Mouse (Mus musculus): ENCODE data around the gene Corin. TPM values are rescaled to one million over a fixed set of nuclear protein-coding genes. Genes with fewer than 3 reads are reported as not detected.

The Corin gene
- polyA plus RNA-seq, 1 experiment: 3.5 TPM

DNA sequence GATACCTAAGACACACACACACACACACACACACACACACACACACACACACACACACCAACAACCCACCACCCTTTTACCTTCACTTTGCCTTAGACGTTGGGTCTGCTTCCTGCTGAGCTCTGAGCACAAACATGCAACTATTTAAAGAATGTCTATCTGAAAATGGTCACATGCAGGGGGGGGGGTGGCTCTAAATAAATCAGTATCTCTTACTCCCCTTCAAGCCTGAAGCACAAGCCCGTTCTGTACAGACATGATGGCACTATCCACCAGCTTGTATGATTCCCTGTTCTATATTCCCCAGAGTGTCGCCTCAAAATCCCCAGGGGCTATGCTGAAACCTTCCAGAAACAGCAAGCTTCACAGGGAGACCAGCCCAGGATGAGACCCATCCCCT, 2.5 kb downstream of the Corin start:
- no peaks in the 10 kb centered on the region for H3K36me3 ChIP-seq (ENCODE audit: control insufficient read depth, insufficient read depth, low read length)
- H3K27me3 ChIP-seq (ENCODE audit: control insufficient read depth, insufficient read depth, low read length): peaks cover 9% of the 10 kb centered on the region
- no peak for DNase-seq
- WGBS: 70% methylated on average over 3 of the region's 3 CpGs
- no peak overlapping the region for H3K27ac ChIP-seq (ENCODE audit: control insufficient read depth, insufficient read depth, low read length)
- no peak overlapping the region for H3K4me3 ChIP-seq (ENCODE audit: control insufficient read depth, insufficient read depth, low read length)
- TF ChIP-seq POLR2A (IDR thresholded peaks at IDR 0.05; ENCODE audit: control insufficient read depth, extremely low read depth, insufficient read depth, low read length, poor library complexity) (no peak), CTCF (IDR thresholded peaks at IDR 0.05; ENCODE audit: borderline replicate concordance, control insufficient read depth, extremely low read depth, insufficient read depth, low read length, poor library complexity) (no peak)
- H3K4me1 ChIP-seq (replicated peaks; ENCODE audit: control insufficient read depth, insufficient read depth, low read length): no peaks in the 10 kb centered on the region

DNA sequence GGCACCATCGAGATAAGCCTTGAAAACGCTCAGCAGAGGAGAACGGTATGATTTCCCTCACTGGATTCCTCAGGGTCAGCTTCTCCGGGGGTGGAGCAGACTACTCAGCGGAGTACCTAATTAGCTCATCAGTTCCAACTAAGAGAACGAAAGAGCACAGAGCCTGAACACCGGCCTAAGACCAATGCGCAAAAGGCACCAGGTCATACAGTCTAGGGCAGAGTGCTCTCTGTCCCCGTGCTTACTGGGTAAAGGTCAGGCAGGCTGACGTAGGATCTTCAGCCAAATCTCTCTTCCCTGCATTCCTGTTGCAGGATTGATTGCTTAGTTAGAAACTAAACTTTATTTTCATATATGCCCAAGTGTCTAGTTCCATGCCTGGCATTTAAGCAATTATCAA, 6.0 kb downstream of the Corin start:
- Histone ChIP-seq H3K27me3 (ENCODE audit: control insufficient read depth, insufficient read depth, low read length) (no peaks in the 10 kb centered on the region; the same call in 1 of the 2 replicates), H3K27ac (ENCODE audit: control insufficient read depth, insufficient read depth, low read length) (no peak overlapping the region), H3K4me1 (replicated peaks; ENCODE audit: control insufficient read depth, insufficient read depth, low read length) (no peaks in the 10 kb centered on the region), H3K36me3 (ENCODE audit: control insufficient read depth, insufficient read depth, low read length) (no peaks in the 10 kb centered on the region), H3K4me3 (ENCODE audit: control insufficient read depth, insufficient read depth, low read length) (no peak overlapping the region)
- 92% methylated on average over 10 of the region's 10 CpGs for WGBS
- no peak for DNase-seq
- no peak for TF ChIP-seq CTCF (IDR thresholded peaks at IDR 0.05; ENCODE audit: borderline replicate concordance, control insufficient read depth, extremely low read depth, insufficient read depth, low read length, poor library complexity)
- TF ChIP-seq POLR2A (IDR thresholded peaks at IDR 0.05; ENCODE audit: control insufficient read depth, extremely low read depth, insufficient read depth, low read length, poor library complexity): no peak

DNA sequence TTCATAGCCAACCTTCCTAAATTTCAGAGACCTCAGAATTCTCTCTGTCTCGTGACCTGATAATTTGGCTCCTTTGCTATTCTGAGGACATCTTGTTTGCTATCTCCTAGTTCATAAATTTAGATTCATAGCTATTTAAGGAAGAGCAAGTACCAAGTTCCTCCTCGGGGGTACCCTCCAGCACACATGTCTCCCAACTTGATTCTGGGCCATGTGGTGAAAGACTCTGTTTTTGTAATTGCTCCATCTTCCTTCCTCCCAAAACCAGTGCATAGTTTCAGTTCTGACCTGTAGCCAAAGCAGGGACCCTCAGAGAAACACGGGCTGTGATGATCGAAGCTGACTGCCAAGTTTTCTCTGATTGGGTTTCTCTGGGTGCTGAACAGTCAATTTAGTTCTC, 7.5 kb downstream of the Corin start:
- Histone ChIP-seq H3K4me1 (replicated peaks; ENCODE audit: control insufficient read depth, insufficient read depth, low read length) (no peaks in the 10 kb centered on the region), H3K27ac (ENCODE audit: control insufficient read depth, insufficient read depth, low read length) (no peak overlapping the region)
- WGBS: 26% methylated on average over 4 of the region's 4 CpGs

DNA sequence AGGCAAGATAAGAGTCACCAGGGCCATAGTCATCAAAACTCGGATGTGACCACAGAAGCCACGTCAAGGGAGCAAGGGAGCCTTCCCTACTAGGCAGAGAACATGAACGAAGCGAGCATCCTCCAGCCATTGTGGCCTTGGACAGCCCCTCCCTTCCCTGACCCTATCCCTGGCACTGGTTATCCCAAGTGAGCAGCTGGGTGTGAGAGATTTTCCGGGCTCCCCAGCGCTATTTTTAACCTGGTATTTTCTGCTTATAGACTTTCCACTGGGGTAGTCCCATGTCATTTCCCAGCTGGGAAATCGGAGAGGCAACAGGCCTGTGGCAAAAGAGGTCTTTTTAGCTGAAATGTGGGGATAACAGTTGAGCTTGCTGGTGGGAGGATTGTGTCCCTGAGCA, 10.4 kb downstream of the Corin start:
- no peak for DNase-seq
- no peak overlapping the region for H3K4me3 ChIP-seq (ENCODE audit: control insufficient read depth, insufficient read depth, low read length)
- H3K27ac ChIP-seq (ENCODE audit: control insufficient read depth, insufficient read depth, low read length): no peak overlapping the region
- H3K27me3 ChIP-seq (ENCODE audit: control insufficient read depth, insufficient read depth, low read length): no peaks in the 10 kb centered on the region; the same call in 1 of the 2 replicates
- TF ChIP-seq POLR2A (IDR thresholded peaks at IDR 0.05; ENCODE audit: control insufficient read depth, extremely low read depth, insufficient read depth, low read length, poor library complexity) (no peak), CTCF (IDR thresholded peaks at IDR 0.05; ENCODE audit: borderline replicate concordance, control insufficient read depth, extremely low read depth, insufficient read depth, low read length, poor library complexity) (no peak)
- no peaks in the 10 kb centered on the region for H3K36me3 ChIP-seq (ENCODE audit: control insufficient read depth, insufficient read depth, low read length)
- 79% methylated on average over 7 of the region's 7 CpGs for WGBS
- H3K4me1 ChIP-seq (replicated peaks; ENCODE audit: control insufficient read depth, insufficient read depth, low read length): no peaks in the 10 kb centered on the region

More for the DNA sequence above, 7.5 kb downstream of the Corin start:
- Histone ChIP-seq H3K27me3 (ENCODE audit: control insufficient read depth, insufficient read depth, low read length) (no peaks in the 10 kb centered on the region; the same call in 1 of the 2 replicates), H3K36me3 (ENCODE audit: control insufficient read depth, insufficient read depth, low read length) (no peaks in the 10 kb centered on the region), H3K4me3 (ENCODE audit: control insufficient read depth, insufficient read depth, low read length) (no peak overlapping the region)
- DNase-seq: no peak
- TF ChIP-seq CTCF (IDR thresholded peaks at IDR 0.05; ENCODE audit: borderline replicate concordance, control insufficient read depth, extremely low read depth, insufficient read depth, low read length, poor library complexity) (no peak), POLR2A (IDR thresholded peaks at IDR 0.05; ENCODE audit: control insufficient read depth, extremely low read depth, insufficient read depth, low read length, poor library complexity) (no peak)

DNA sequence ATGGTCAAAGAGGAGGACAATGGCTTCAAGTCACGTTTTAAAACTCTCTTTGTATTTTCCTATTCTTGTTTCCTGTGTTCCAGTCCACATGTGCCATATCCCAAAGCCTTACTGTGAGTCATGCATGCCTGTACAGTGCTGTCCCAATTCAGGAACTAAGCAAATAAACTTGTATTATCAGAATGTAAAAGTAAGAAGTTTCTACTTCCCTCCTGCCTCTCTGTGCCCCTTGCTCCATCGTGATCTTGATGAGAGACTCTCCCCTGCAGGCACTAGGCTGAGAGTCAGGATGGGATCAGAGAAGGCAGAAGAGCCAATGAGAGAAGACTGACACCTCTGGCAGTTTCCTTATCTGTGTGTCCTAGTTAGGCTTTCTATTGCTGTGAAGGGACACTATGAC, 13.0 kb downstream of the Corin start:
- H3K27ac ChIP-seq (ENCODE audit: control insufficient read depth, insufficient read depth, low read length): no peak overlapping the region
- H3K4me1 ChIP-seq (replicated peaks; ENCODE audit: control insufficient read depth, insufficient read depth, low read length): no peaks in the 10 kb centered on the region
- H3K36me3 ChIP-seq (ENCODE audit: control insufficient read depth, insufficient read depth, low read length): no peaks in the 10 kb centered on the region
- no peak for DNase-seq
- no peak for TF ChIP-seq POLR2A (IDR thresholded peaks at IDR 0.05; ENCODE audit: control insufficient read depth, extremely low read depth, insufficient read depth, low read length, poor library complexity)
- no peak for TF ChIP-seq CTCF (IDR thresholded peaks at IDR 0.05; ENCODE audit: borderline replicate concordance, control insufficient read depth, extremely low read depth, insufficient read depth, low read length, poor library complexity)
- no peaks in the 10 kb centered on the region for H3K27me3 ChIP-seq (ENCODE audit: control insufficient read depth, insufficient read depth, low read length)
- 29% methylated on average over 2 of the region's 2 CpGs for WGBS
- no peak overlapping the region for H3K4me3 ChIP-seq (ENCODE audit: control insufficient read depth, insufficient read depth, low read length)

DNA sequence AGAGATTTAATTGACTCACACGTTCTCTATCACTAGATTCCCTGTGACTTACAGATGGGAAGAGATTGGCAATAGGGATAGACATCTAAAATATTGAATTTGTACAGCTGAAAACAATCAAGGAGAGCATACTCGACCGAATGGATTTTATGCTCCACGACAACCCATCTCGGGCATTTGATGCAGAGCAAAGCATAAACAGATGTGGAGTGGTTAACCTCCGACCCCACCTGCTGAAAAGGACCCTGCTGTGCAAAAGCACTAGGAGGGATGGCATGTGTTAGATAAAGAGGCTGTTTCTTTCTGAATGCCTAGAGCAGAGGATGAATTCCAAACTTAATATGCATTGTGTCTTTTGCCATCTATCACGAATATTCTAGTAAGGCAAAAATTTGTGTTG, 23.8 kb downstream of the Corin start:
- Histone ChIP-seq H3K27ac (ENCODE audit: control insufficient read depth, insufficient read depth, low read length) (no peak overlapping the region), H3K27me3 (ENCODE audit: control insufficient read depth, insufficient read depth, low read length) (no peaks in the 10 kb centered on the region), H3K36me3 (ENCODE audit: control insufficient read depth, insufficient read depth, low read length) (no peaks in the 10 kb centered on the region), H3K4me3 (ENCODE audit: control insufficient read depth, insufficient read depth, low read length) (no peak overlapping the region), H3K4me1 (replicated peaks; ENCODE audit: control insufficient read depth, insufficient read depth, low read length) (no peaks in the 10 kb centered on the region)
- TF ChIP-seq POLR2A (IDR thresholded peaks at IDR 0.05; ENCODE audit: control insufficient read depth, extremely low read depth, insufficient read depth, low read length, poor library complexity): no peak
- TF ChIP-seq CTCF (IDR thresholded peaks at IDR 0.05; ENCODE audit: borderline replicate concordance, control insufficient read depth, extremely low read depth, insufficient read depth, low read length, poor library complexity): no peak
- 84% methylated on average over 7 of the region's 7 CpGs for WGBS
- no peak for DNase-seq

All from thymus, adult 2 months (tissue).